Mouse (Mus musculus): ENCODE results near the gene Crhr2.
A peak's percentile ranks its signal among the peaks of the same experiment; 100 is the strongest.

Gene Crhr2

DNA sequence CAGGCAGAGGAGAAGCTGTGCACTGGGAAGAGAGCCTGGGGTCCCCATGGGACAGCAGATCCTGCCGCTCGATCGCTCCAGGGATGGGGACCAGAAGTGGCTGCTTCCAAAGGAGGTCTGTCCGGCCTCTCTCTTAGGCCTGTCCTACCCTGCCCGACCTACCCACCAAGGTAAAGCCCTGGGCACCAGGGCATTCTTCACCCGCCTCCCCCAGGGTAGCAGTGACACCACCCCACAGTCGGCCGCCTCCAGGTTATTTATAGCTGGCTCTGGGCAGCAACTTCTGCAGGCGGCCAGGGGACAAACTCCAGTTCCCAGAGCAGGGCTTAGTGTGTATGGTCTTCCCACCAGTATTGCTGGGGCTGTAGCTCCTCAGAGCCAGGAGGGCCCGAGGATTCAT lies at the start of gene Crhr2:
Gene Crhr2, minus strand, starts transcription at position 223 of the 400 bp plus-strand sequence.
- DNase-seq: no peak

DNA sequence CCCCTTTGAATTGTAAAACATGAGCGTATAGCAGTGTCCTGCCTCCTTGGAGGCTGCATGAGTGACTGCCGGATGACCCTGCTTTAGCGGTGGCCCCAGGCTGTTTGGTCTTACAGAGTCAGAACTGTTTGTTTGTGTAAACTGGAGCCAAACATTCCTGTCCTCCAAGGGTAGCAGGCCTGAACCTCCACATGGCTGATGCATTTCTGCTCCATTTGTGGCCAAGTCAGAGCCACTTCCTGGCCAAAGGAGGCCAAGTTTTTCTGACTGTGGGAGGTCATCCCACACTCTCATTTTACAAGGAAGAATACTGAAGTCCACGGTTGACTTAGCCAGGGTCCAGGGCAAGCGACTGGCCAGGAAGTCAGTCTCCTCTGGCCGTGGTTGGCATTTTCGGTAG lies 46.7 kb upstream of the Crhr2 start:
- DNase-seq: no peak

DNA sequence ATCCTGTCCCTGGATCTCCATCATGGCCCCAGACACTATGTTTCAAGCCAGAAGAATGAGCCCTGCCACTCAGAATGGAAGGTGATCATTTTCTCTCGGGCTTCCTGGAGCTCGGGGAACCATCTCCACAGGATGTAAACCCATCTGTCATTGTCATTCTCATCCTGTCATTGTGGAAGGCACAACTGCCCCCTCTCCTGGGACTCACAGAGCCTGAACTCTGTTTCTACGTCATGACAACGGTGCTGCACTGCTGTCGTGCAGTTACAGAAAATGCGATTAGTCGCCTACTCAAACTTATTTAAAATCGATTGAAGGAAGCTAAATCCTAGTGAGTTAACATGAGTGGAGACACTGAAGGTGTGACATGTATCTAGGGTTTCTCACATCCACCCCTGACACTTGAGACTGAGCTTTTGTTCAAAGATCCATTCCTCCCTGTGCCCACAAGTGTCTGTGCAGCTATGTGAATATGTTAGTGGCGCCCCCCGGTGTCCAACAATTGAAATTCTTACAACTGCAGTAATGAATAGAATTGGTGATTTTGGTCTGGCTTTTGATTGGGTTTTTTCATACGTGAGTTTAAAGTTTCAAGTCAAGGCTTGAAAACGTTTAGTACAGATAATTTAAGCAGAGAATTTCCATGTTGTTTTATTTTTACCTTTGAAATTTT lies 44.4 kb upstream of the Crhr2 start:
- no peak for DNase-seq

DNA sequence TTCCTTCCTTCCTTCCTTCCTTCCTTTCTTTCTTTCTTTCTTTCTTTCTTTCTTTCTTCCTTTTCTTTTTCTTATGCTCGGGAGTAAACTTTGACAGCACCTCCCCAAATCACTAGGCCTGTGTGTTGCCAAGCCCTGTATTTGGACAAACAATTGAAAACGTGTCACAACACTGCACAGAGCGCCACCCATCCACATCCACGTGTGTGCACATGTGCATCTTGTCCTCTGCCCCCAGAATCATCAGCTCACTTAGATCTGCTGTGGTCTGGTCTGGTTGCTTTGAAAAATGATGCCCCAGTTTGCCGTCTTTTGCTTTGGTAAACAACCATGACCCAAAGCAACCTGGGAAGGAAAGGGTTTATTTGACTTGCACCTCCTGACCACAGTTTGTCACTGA lies 43.1 kb upstream of the Crhr2 start:
- no peak for DNase-seq

DNA sequence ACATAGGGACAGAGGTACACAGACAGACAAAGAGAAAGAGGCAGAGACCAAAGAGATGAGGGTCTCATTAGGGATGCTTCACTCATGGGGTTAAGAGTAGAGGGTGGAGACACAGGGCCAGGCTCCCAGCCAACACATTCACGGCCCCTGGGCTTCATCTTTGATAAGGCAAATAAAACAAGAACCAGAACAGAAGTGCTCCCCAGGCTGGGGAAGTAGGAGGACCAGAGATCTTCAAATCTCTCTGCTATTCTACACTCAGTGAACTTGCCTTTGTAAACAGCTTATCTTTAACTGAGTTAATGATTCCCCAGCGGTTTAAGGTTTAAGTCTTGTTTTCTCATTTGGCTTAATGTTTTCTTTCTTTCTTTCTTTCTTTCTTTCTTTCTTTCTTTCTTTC lies 42.6 kb upstream of the Crhr2 start:
- no peak for DNase-seq

DNA sequence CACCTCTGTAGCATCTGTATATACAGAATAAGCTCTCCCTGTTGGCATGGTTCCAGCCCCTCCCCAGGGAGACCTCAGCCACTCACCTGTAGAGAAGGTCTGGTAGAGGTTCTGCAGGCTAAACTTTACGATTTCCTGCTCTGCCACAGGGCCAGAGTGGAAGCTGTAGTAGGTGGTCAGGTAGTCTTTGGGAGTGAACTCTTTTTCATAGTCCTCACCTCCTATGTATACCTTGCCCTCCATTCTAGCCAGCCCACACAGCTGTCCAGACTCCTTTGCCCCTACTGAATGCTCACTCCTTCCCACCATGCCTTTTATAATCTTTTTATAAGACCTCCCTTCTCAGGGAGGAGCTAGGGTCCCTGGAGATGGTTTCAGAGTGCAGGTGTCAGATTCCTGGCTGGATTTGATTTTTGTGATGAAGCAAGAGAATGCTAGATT lies 41.9 kb upstream of the Crhr2 start, which contains the start of gene Inmt:
Gene Inmt, minus strand, starts transcription at position 303 of the 441 bp plus-strand sequence.
- DNase-seq: no peak

DNA sequence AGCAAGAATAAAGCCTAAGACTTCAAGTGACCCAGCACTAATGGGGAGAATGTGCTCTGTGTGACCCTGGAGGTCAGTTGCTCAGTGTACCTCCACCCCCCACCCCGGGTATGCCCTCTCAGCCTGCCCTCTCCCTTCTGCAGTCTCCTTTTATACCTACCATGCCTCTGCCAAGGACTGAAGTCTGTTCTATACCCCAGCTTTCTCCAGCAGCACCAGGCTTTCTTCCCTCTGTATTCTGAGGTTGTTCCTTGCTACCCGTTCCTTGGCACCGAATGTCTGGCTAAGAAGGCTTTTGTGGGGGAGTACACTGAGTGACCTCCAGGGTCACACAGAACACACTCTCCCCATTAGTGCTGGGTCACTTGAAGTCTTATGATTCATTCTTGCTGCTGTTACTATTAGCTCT lies 41.1 kb upstream of the Crhr2 start:
- no peak for DNase-seq

DNA sequence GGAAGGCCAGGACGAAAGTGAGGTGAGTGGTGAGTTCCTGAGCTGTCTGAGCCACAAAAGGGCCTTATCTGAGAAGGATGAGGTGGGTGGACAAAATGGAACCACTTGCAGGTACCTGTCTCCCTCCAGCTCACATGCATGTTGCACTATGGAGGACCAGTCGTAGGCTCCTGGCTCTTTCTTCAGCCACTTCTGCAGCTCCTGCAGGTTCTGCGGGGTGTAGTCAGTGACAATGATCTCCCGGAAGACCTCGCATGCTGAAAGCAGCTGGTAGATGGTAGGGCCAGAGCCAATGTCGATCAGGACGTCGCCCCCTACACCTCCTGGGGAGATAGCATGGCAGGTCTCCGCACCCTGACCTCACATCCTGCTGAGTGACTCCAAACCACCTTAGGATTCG lies 40.4 kb upstream of the Crhr2 start:
- no peak for DNase-seq

DNA sequence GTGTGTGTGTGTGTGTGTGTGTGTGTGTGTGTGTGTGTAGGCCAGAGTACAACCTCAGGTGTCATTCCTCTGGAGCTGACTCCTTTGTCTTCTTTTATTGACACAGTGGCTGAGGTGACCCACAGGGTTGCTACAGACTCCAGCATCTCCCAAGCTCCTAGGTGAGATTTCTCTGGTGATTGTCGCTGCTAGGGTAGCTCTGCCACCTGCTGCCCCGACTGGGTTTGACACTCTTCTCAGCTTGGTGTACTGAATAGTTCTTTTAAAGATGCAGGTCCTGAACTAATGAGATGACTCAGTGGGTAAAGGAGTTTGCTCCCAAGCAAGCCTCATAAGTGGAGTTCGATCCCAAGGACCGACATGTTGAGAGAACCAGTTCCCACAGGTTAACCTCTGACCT lies 38.8 kb upstream of the Crhr2 start:
- no peak for DNase-seq

DNA sequence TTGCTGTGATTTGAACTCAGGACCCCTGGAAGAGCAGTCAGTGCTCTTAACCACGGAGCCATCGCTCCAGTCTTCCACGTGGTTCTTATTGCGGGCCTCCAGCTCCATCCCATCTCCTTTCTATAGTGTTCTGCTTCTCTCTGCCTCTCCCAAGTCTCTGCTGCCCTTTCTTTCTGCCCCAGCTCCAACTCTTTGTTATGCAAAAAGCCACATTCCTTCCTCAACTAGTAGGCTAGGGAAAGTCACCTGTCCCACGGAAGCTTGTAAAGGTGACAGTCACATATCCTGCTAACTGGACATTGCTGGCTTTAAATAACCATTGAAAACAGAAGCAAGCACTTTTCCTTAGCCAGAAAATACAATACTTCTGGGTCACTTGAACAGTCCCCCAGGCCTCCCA lies 37.0 kb upstream of the Crhr2 start:
- DNase-seq: no peak

DNA sequence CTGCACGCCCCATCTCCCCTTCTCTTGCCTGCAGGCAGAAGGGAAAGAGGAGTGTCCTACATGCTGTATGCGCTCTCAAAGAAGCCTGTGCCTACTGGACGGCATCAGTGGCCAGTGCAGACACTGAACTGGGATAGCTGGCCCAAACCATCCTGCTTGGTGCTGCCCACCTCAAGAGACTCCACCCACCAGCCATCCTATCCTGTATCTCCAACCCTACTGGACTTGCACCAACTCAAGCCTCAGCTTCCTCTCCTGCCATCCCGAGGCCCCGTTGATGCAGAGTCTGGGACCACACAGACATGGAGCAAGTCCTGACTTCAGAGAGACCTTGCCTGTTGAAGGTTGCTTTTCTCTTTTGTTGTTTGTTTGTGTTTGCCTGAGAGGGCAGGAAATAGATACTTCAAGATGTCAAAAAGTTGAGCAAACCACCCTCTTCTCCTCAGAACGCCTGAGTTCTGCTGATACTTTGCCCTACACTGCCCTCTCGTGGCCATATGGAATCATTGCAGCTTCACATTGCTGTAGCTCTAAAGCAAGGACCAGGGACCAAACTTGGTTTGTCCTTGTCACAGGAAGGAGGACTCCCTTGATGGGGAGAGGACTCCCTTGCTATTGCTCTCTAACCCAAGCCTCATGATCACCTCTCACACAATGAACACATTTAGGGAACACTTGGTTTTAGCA lies 34.1 kb upstream of the Crhr2 start:
- DNase-seq: peak; percentile 65

DNA sequence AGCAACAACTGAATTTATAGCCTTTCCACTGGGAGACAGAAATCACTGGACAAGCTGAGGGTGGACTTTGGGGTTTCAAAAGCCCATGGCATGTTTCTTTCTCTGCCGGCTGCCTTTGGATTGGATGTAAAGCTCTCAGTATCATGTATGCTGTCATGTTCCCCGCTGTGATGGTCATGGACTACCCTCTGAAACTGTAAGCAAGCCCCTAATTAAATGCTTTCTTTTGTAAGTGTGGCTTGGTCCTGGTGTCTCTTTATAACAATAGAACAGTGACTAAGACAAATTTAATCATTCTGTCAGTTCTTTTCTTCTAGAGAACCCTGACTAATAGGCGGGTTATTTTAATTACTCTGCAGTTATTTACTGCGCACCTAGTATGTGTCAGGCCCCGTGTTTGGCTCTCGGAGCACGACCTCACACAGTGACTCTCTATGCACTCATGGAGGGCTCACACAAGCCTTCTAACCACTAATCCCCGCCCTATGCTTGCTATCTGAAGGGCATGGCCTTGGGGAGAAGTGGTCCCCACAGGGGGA lies 30.3 kb upstream of the Crhr2 start:
- no peak for DNase-seq

DNA sequence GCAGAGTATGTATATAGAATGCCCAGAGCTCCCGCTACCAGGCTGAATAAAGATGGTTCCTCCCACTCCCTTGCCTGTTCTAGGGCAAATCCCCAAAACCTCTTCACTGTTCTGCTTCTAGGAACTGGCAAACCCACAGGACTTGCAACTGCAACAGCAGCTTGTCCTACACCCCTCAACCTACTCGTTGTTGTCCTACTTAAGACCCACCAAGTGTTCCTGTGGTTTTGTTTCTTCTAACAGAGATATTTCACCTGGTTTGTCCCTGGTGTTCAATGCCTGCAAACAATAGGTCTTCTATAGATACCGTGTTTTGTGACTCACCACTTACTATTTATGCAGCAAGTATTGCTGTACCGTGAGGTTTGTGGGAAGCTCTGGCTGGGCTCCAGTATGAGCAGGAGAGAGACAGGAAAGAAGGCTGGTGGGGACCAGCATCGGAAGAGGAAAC lies 28.5 kb upstream of the Crhr2 start:
- peak; percentile 87 for DNase-seq

DNA sequence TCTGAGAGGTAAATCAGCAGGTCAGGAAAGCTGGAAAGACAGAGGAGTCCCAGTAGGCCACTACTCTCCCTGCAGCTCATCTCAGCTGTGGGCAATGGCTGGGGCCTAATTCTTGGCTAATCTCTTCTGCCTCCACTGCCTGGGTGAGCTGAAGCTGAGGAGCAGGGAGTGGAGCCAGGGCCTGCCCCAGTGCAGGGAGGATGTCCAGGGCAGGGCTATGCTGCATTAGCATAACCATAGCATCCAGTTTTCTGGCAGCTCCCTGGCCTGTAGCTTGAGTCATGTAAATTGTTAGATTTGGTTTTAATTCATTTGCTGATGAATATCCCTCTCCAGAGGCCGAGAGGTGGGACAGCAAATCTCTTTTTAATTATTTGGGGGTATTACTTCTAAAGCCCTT lies 26.4 kb upstream of the Crhr2 start:
- no peak for DNase-seq

DNA sequence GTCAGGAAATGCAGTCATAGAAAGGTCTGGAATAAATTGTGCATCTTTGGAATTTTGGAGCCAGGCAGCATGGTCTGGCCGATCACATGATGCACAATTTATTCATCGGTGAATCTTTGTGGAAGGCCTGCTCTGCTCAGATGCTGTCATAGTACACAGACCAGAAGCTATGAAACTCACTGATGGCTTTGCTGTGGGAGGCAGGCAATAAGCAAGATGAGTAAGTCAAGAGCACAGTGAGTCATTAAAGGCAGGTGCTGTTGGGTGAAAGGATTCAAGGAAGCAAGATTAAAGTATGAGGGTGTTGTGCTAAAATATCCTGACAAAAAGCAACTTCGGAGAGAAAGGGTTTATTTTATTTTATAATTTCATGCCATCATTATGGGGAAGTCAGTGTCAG lies 19.4 kb upstream of the Crhr2 start:
- peak; percentile 36 for DNase-seq

DNA sequence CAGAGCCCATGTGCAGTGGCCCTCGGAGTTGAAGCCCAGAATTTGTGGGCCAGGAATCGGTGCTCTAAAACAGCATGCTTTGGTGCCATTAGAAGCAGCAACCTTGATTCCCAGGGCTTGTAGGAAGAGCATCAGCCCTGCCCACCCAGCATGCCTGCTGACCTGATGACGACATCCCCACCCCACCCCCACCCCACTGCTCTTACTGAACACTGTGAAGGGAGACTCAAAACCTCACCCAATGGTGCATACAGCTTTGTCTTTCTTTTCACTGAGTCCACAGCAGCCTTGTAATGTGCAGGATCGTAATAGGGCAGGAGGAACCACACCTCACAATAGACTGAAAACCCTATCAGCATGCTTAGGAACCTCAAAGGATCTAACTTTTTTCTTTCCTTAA lies 13.3 kb upstream of the Crhr2 start:
- no peak for DNase-seq

DNA sequence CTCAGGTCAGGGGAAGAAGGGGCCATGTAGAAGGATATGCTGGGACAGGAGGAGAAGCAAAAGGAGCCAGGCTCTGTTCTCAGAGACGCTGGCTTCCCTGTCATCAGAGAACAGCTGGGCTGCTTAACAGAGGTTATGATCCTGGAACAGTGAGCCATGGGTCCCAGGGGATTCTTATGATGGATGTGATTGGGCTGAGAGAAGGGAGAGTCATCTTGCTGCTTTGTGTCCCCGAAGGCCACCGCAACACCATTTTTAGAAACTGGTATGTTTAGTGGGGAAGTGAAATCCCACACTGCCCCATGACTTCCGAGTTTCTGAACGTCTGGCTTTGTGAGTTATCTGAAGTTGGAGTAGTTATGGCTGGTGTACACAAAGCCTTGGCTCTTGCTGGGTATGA lies 12.5 kb upstream of the Crhr2 start:
- DNase-seq: peak; percentile 48

DNA sequence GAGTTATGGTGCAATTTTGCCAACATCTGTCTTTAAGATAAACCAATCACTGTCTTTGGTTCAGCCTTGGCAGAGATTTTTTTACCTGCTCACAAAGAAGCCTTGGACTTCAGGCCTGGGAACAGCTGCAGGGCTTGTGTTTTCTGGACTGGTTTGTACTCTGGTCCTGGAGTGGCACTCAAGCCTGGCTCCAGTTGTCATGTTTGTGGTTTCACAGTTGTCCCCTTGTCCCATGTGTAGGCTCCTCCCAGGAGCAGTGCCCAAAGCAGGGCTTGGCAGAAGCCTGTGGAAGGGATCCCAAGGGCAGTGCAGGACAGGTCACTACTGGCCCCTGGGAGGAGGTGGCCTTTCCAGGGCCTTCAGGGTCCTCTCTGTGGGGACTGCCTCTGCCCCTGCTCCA lies 5.5 kb upstream of the Crhr2 start:
- no peak for DNase-seq

DNA sequence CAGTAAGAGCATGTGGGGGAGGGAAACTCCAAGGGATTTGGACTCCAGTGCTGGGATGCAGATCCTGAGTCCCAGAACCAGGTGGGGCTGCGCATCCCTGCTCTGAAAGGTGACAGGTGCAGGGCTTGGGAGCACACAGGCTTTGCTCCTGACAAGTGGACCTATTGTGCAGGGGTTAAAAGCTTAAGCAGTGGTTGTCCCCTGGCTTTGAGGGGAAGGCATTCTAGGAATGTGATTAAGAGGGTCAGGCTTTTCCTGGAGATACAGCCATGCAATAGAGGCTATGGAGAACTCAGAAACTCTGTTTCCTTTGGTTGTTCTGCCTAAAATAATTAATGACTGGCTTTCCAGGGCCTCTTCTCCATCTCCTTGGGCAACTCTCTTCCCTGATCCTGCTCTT lies 609 bp upstream of the Crhr2 start:
- DNase-seq: no peak

DNA sequence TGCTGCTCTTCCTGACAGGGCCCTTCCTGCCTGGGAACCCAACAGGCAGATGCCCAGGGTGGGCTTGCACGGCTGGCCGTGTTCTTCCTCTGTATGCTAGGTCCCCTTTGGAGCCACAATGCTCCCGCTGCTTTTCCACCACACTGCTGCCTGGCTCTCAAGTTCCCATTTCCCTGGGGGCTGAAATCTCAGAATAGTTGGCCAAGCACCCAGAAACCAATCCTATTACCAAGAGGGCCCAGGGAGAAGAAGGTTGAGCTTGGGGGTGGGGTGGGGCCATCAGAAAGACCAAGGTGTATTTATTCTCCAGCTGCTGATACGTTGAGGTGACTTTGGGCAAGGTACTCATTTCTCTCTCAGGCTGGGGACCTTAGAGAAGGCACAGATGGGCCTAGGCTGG lies 1.5 kb downstream of the Crhr2 start:
- no peak for DNase-seq

DNA sequence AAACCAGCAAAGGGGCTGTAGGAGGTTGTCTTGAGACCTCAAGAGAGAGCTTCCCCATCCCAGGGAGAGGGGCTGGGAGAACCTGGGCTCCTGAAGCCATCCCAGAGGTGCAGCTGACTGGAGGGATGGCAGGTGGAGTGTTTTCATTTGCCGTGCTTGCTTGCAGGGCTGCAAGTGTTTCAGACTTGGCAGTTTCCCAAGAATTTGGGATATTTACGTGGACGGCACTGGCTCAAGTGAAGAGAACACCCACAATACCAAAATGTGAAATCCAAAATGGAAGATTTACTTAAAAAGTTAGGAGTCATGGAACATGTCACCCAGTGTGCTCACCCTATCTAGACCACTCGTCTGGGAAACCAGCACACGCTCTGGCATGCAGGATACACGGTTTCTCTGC lies 2.2 kb downstream of the Crhr2 start:
- no peak for DNase-seq

DNA sequence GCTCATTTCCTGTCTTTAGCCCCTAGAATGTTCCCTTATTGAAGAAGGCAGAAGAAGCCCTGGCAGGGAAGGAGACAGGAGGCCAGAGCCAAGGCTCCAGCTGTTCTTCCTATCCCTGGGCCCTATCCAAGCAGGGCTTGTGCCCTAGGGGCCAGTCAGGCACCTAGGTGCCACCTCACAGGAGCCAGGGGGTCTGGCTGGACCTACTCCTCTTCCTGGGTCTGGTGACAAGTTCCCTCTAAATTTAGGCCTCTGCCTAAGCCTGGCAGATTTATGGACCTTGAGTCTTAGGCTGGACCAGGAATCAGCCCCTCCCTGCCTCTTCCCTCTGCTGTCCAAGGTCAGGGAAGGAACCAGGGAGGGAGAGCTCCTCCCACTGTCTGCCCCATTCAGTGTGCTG lies 4.4 kb downstream of the Crhr2 start:
- no peak for DNase-seq

DNA sequence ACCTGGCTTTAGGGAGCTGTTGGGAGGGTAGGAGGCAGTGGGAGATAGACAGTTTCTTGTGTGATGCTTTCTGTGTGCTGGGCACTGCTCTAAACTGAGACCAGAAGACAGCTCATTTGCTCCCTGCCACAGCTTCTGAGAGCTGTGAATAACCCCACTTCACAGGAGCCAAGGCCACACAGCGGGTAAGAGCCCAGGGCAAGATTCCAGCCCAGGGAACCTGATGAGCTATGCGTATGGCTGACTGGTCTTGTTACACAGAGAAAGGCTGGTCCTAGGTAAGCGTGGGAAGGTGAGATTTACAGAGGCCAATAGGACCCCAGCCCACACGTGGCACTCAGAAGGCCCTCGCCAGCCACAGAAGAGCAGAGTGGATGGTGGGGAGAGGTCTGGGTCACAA lies 6.2 kb downstream of the Crhr2 start:
- no peak for DNase-seq

DNA sequence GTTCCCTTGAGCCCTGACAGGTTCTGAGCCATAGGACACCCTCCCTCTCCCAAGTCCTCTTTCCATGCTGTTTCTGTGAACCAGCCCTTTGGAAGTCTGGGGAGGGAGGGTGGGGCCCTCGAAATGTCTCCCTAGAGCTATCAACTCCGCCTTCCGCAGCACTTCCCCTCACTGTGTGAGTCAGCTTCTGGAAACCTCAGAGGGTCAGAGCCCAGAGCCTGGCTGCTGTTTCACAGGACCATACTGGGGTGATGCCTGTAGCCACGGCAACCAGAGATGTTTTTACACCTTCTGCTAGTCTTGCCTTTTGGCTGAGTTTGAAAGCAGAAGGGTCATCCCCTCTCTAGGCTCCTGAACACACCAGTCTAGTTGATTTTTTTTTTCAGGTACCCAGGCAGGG lies 9.8 kb downstream of the Crhr2 start:
- DNase-seq: no peak
